Mouse (Mus musculus) embryonic facial prominence, embryonic 13.5 days (tissue): Measurements from ENCODE around the gene Frem1. TPM values are rescaled to one million over a fixed set of nuclear protein-coding genes. Genes with fewer than 3 reads are reported as not detected.
A peak's percentile ranks its signal among the peaks of the same experiment; 100 is the strongest.

Source experiments
- ATAC-seq: fragments of 200-750 bp; cut with Nextera tagmentation; 2 replicates; pipeline ENCODE4 v1.8.0; 2017; ENCODE audit warnings: low read depth; ENCODE audit not compliant: insufficient number of reproducible peaks, insufficient read depth, low FRiP score, low TSS enrichment
- H3K27ac ChIP-seq: fragments of 300-500 bp; sonication (generic); 2 replicates; pipeline ENCODE4 v1.5.1; 2015; ENCODE audit warnings: moderate library complexity, mild to moderate bottlenecking, inconsistent platforms
- H3K27me3 ChIP-seq: fragments of 300-500 bp; sonication (generic); 2 replicates; pipeline ENCODE4 v1.6.1; 2015; ENCODE audit warnings: mild to moderate bottlenecking, inconsistent platforms
- H3K36me3 ChIP-seq: fragments of 300-500 bp; sonication (generic); 2 replicates; pipeline ENCODE4 v1.6.1; 2015; ENCODE audit warnings: mild to moderate bottlenecking, inconsistent platforms
- H3K4me1 ChIP-seq: fragments of 300-500 bp; sonication (generic); 2 replicates; pipeline ENCODE4 v1.6.1; 2015; ENCODE audit warnings: inconsistent platforms
- H3K4me2 ChIP-seq: fragments of 300-500 bp; sonication (generic); 2 replicates; pipeline ENCODE4 v1.6.1; 2015; ENCODE audit warnings: moderate library complexity, mild to moderate bottlenecking, inconsistent platforms
- H3K4me3 ChIP-seq: fragments of 300-500 bp; sonication (generic); 2 replicates; pipeline ENCODE4 v1.5.1; 2015; ENCODE audit warnings: mild to moderate bottlenecking, inconsistent platforms
- H3K9ac ChIP-seq: fragments of 300-500 bp; sonication (generic); 2 replicates; pipeline ENCODE4 v1.6.1; 2015; ENCODE audit warnings: mild to moderate bottlenecking, inconsistent platforms
- H3K9me3 ChIP-seq: fragments of 300-500 bp; sonication (generic); 2 replicates; pipeline ENCODE4 v1.6.1; 2016; ENCODE audit warnings: inconsistent platforms
- WGBS: fragments of 180-500 bp; shearing (Covaris S2); methylation state at CpG from one replicate; pipeline ENCODE4 v1.1.7; 2015; ENCODE audit warnings: mixed read lengths; 5-methylcytosine and 5-hydroxymethylcytosine counted together
- polyA plus RNA-seq: library from polyadenylated mRNA; unstranded; fragments of >200 nt; fragmentation: Nextera tagmentation; extraction: Ambion mirVana; gene quantifications from 2 replicates; pipeline ENCODE4 v1.2.1, GENCODE M21; 2015

Frem1 gene
- polyA plus RNA-seq, 1 experiment from 2014 or later, result 23.2 TPM

GRCm38 (mm10) chr4:82867731-82868445 is 184.3 kb downstream of the Frem1 start:
- WGBS, result 78% methylated on average over 5 of the region's 5 CpGs
- Histone ChIP-seq H3K4me2 (no peak overlapping the region), H3K9me3 (no peaks in the 10 kb centered on the region), H3K4me3 (no peak overlapping the region), H3K4me1 (0 out of 2 replicates have a peak, but pooled peaks cover 5% of the 10 kb centered on the region), H3K9ac (no peak overlapping the region), H3K36me3 (no peaks in the 10 kb centered on the region), H3K27me3 (no peaks in the 10 kb centered on the region), H3K27ac (no peak overlapping the region)
- no peak for ATAC-seq

- Histone ChIP-seq H3K9ac (no peak overlapping the region), H3K36me3 (no peaks in the 10 kb centered on the region), H3K9me3 (no peaks in the 10 kb centered on the region), H3K4me3 (no peak overlapping the region), H3K27me3 (no peaks in the 10 kb centered on the region), H3K4me1 (no peaks in the 10 kb centered on the region), H3K27ac (no peak overlapping the region), H3K4me2 (no peak overlapping the region)
- whole genome bisulfite sequencing, result 53% methylated on average over 4 of the region's 4 CpGs
- no peak for ATAC-seq
These were observed 185.0 kb downstream of the Frem1 start for GRCm38 (mm10) chr4:82867111-82867510.

- no peak for ATAC-seq
These were observed 187.0 kb downstream of the Frem1 start for GRCm38 (mm10) chr4:82864974-82865699.

GRCm38 (mm10) chr4:82863316-82863715 is 188.8 kb downstream of the Frem1 start:
- 85% methylated on average over 8 of the region's 8 CpGs for WGBS
- ATAC-seq, result no peak

More at GRCm38 (mm10) chr4:82864974-82865699, 187.0 kb downstream of the Frem1 start:
- Histone ChIP-seq H3K9ac (no peak overlapping the region), H3K4me1 (no peaks in the 10 kb centered on the region), H3K9me3 (no peaks in the 10 kb centered on the region), H3K4me2 (no peak overlapping the region), H3K36me3 (no peaks in the 10 kb centered on the region), H3K4me3 (no peak overlapping the region), H3K27me3 (no peaks in the 10 kb centered on the region), H3K27ac (no peak overlapping the region)
- WGBS, result 83% methylated on average over 8 of the region's 8 CpGs

GRCm38 (mm10) chr4:82861451-82861850 is 190.7 kb downstream of the Frem1 start:
- no peak overlapping the region for H3K9ac ChIP-seq
- H3K4me2 ChIP-seq, result no peak overlapping the region
- no peak overlapping the region for H3K27ac ChIP-seq
- ATAC-seq, result no peak
- WGBS, result 88% methylated on average over 2 of the region's 2 CpGs
- H3K36me3 ChIP-seq, result no peaks in the 10 kb centered on the region
- peaks cover 7% of the 10 kb centered on the region for H3K4me1 ChIP-seq
- no peaks in the 10 kb centered on the region for H3K9me3 ChIP-seq
- H3K27me3 ChIP-seq, result no peaks in the 10 kb centered on the region
- no peak overlapping the region for H3K4me3 ChIP-seq

More at GRCm38 (mm10) chr4:82863316-82863715, 188.8 kb downstream of the Frem1 start:
- H3K27me3 ChIP-seq, result no peaks in the 10 kb centered on the region
- H3K36me3 ChIP-seq, result no peaks in the 10 kb centered on the region
- peaks cover 6% of the 10 kb centered on the region for H3K4me1 ChIP-seq
- H3K9me3 ChIP-seq, result no peaks in the 10 kb centered on the region
- no peak overlapping the region for H3K4me3 ChIP-seq
- no peak overlapping the region for H3K9ac ChIP-seq
- no peak overlapping the region for H3K27ac ChIP-seq
- no peak overlapping the region for H3K4me2 ChIP-seq

GRCm38 (mm10) chr4:82860566-82860965 is 191.6 kb downstream of the Frem1 start:
- H3K27ac ChIP-seq, result no peak overlapping the region; the same call in 1 of the 2 replicates
- 43% methylated on average over 3 of the region's 3 CpGs for WGBS

GRCm38 (mm10) chr4:82859131-82860125 is 192.7 kb downstream of the Frem1 start, which contains the start of gene Zdhhc21:
Gene Zdhhc21 (minus strand): TSS chr4:82859958.
- H3K4me1 ChIP-seq, result peaks cover 16% of the 10 kb centered on the region
- no peaks in the 10 kb centered on the region for H3K9me3 ChIP-seq
- H3K4me2 ChIP-seq, result peak within 1 kb of the TSS; percentile 67
- H3K36me3 ChIP-seq, result no peaks in the 10 kb centered on the region
- WGBS, result under 1% methylated on average over 80 of the region's 82 CpGs
- ATAC-seq, result peak; percentile 80
- H3K27ac ChIP-seq, result peak within 1 kb of the TSS; percentile 60
- H3K4me3 ChIP-seq, result peak within 1 kb of the TSS; percentile 77
- no peaks in the 10 kb centered on the region for H3K27me3 ChIP-seq
- H3K9ac ChIP-seq, result peak within 1 kb of the TSS; percentile 84

More at GRCm38 (mm10) chr4:82860566-82860965, 191.6 kb downstream of the Frem1 start:
- Histone ChIP-seq H3K4me3 (no peak overlapping the region), H3K36me3 (no peaks in the 10 kb centered on the region), H3K9ac (no peak overlapping the region), H3K27me3 (no peaks in the 10 kb centered on the region), H3K4me2 (no peak overlapping the region), H3K9me3 (no peaks in the 10 kb centered on the region), H3K4me1 (peaks cover 11% of the 10 kb centered on the region)
- ATAC-seq, result no peak

- H3K9me3 ChIP-seq, result no peaks in the 10 kb centered on the region
- H3K36me3 ChIP-seq, result no peaks in the 10 kb centered on the region
- peak overlapping the region; percentile 77 for H3K4me3 ChIP-seq
- H3K27me3 ChIP-seq, result no peaks in the 10 kb centered on the region
- 24% methylated on average over 4 of the region's 4 CpGs for WGBS
- peak overlapping the region; percentile 84 for H3K9ac ChIP-seq
- H3K27ac ChIP-seq, result peak overlapping the region; percentile 60; the same call in 1 of the 2 replicates
- ATAC-seq, result no peak
- H3K4me1 ChIP-seq, result peaks cover 18% of the 10 kb centered on the region
- peak overlapping the region; percentile 67 for H3K4me2 ChIP-seq
These were observed 193.6 kb downstream of the Frem1 start for GRCm38 (mm10) chr4:82858431-82859010.

- 84% methylated on average over 3 of the region's 3 CpGs for WGBS
- Histone ChIP-seq H3K9ac (no peak overlapping the region), H3K4me3 (no peak overlapping the region), H3K4me1 (peaks cover 18% of the 10 kb centered on the region), H3K27me3 (no peaks in the 10 kb centered on the region), H3K27ac (no peak overlapping the region), H3K4me2 (no peak overlapping the region), H3K9me3 (no peaks in the 10 kb centered on the region), H3K36me3 (no peaks in the 10 kb centered on the region)
- ATAC-seq, result no peak
These were observed 195.2 kb downstream of the Frem1 start for GRCm38 (mm10) chr4:82856986-82857385.

GRCm38 (mm10) chr4:82853809-82854208 is 198.3 kb downstream of the Frem1 start:
- 83% methylated on average over 2 of the region's 2 CpGs for WGBS
- H3K9me3 ChIP-seq, result no peaks in the 10 kb centered on the region
- H3K4me2 ChIP-seq, result no peak overlapping the region
- no peak overlapping the region for H3K27ac ChIP-seq
- H3K4me3 ChIP-seq, result no peak overlapping the region
- H3K36me3 ChIP-seq, result no peaks in the 10 kb centered on the region
- no peak for ATAC-seq
- no peaks in the 10 kb centered on the region for H3K27me3 ChIP-seq
- H3K4me1 ChIP-seq, result peaks cover 21% of the 10 kb centered on the region
- H3K9ac ChIP-seq, result no peak overlapping the region
